Mouse (Mus musculus) embryonic stem cell, embryonic (primary cell): ENCODE results near the gene Rgl1.
"Not testable (repeated sequence)": the region's sequence is repeated elsewhere in the genome, so short reads cannot be mapped to it uniquely, and the experiment has no call there.

Source experiments
- CTCF ChIA-PET, 4 experiments: fragments of 300-600 bp in 2 of 4; fragments of 350-600 bp in 2 of 4; sonication (Branson Sonifier 250); formaldehyde crosslinking; loops; one replicate each; lab custom pipeline; 2022; ENCODE audit warnings: inconsistent platforms in 2 of 4; lab: Charles Lee
- POLR2A ChIA-PET, 4 experiments: fragments of 300-600 bp in 2 of 4; fragments of 350-600 bp in 2 of 4; sonication (Branson Sonifier 250); formaldehyde crosslinking; loops; one replicate each; lab custom pipeline; 2022; ENCODE audit warnings: antibody characterized with exemption in 4 of 4, inconsistent platforms in 1 of 4; lab: Charles Lee

Gene Rgl1

GRCm38 (mm10) chr1:152791269-152791668 is 25.1 kb upstream of the Rgl1 start:
- ChIA-PET CTCF (interaction anchor here (0.7 to 4.2 kb wide), 31 partner anchors 8 to 1171 kb away, joined by 3 to 45 read pairs (median 5); partner anchors contain the start of genes Ncf2 (in 2 of the 4), Arpc5 (in 1 of the 4) and Rgl1 (in 1 of the 4)), POLR2A (interaction anchor here (0.7 to 4.6 kb wide), 43 partner anchors 8 to 611 kb away, joined by 3 to 47 read pairs (median 6); partner anchors contain the start of genes Ncf2 (in 2 of the 4), Arpc5 (in 1 of the 4) and Rgl1 (in 1 of the 4))

GRCm38 (mm10) chr1:152790821-152791220 is 24.7 kb upstream of the Rgl1 start:
- CTCF ChIA-PET = interaction anchor here (0.6 to 4.2 kb wide), 86 partner anchors 9 to 1172 kb away, joined by 3 to 45 read pairs (median 4); partner anchors contain the start of genes Arpc5 (in 2 of the 4), Ncf2 (in 2 of the 4), Rgl1 (in 2 of the 4) and Npl (in 1 of the 4)
- POLR2A ChIA-PET = interaction anchor here (0.6 to 4.6 kb wide), 62 partner anchors 9 to 634 kb away, joined by 3 to 47 read pairs (median 4); partner anchors contain the start of genes Arpc5 (in 2 of the 4), Ncf2 (in 2 of the 4), Rgl1 (in 2 of the 4) and Shcbp1l (in 1 of the 4)

- ChIA-PET CTCF (interaction anchor here (0.5 to 4.2 kb wide), 106 partner anchors 9 to 1779 kb away, joined by 3 to 45 read pairs (median 4); partner anchors contain the start of genes Arpc5 (in 2 of the 4), Ncf2 (in 2 of the 4), Rgl1 (in 2 of the 4) and Npl (in 1 of the 4)), POLR2A (interaction anchor here (0.6 to 4.6 kb wide), 62 partner anchors 9 to 661 kb away, joined by 3 to 47 read pairs (median 4); partner anchors contain the start of genes Ncf2 (in 2 of the 4), Arpc5 (in 1 of the 4), Rgl1 (in 1 of the 4) and Shcbp1l (in 1 of the 4))
Observed at GRCm38 (mm10) chr1:152790254-152790653, 24.1 kb upstream of the Rgl1 start.

GRCm38 (mm10) chr1:152788121-152788660 is 22.0 kb upstream of the Rgl1 start:
- ChIA-PET POLR2A (interaction anchor here in 2 of 4 experiments (0.6 to 1.8 kb wide), 5 partner anchors 8 to 304 kb away, joined by 3 to 4 read pairs (median 3); partner anchors contain the start of genes Arpc5 (in 1 of the 2) and Rgl1 (in 1 of the 2)), CTCF (interaction anchor here in 3 of 4 experiments (0.8 to 1.9 kb wide), 5 partner anchors 9 to 45 kb away, joined by 3 to 8 read pairs (median 3); partner anchors contain the start of genes Arpc5 (in 1 of the 3) and Rgl1 (in 1 of the 3))

- CTCF ChIA-PET = interaction anchor here in 3 of 4 experiments (0.6 to 1.9 kb wide), 4 partner anchors 8 to 95 kb away, joined by 4 to 17 read pairs (median 9); no protein-coding TSS in a partner anchor
- POLR2A ChIA-PET = interaction anchor here in 2 of 4 experiments (0.7 to 1.8 kb wide), 4 partner anchors 9 to 129 kb away, joined by 3 to 4 read pairs (median 4); partner anchors contain the start of genes Arpc5 (in 1 of the 2) and Rgl1 (in 1 of the 2)
Observed at GRCm38 (mm10) chr1:152786953-152787352, 20.8 kb upstream of the Rgl1 start.

- POLR2A ChIA-PET = not testable (repeated sequence)
Observed at GRCm38 (mm10) chr1:152785446-152785845, 19.3 kb upstream of the Rgl1 start.

GRCm38 (mm10) chr1:152784620-152785019 is 18.5 kb upstream of the Rgl1 start:
- ChIA-PET POLR2A (no interaction called here), CTCF (interaction anchor here in 3 of 4 experiments (0.7 to 1.2 kb wide), 3 partner anchors 16 to 289 kb away, joined by 3 to 19 read pairs (median 5); no protein-coding TSS in a partner anchor)

More at GRCm38 (mm10) chr1:152785446-152785845, 19.3 kb upstream of the Rgl1 start:
- CTCF ChIA-PET = not testable (repeated sequence)

GRCm38 (mm10) chr1:152779071-152779737 is 13.1 kb upstream of the Rgl1 start:
- POLR2A ChIA-PET = interaction anchor here in 3 of 4 experiments (0.6 to 1.6 kb wide), 6 partner anchors 9 to 1167 kb away, joined by 3 to 6 read pairs (median 4); no protein-coding TSS in a partner anchor

GRCm38 (mm10) chr1:152774601-152775000 is 8.4 kb upstream of the Rgl1 start:
- POLR2A ChIA-PET = interaction anchor here in 1 of 4 experiments (1.3 kb wide), 1 partner anchor 98 kb away, joined by 3 read pairs; no protein-coding TSS in a partner anchor
- CTCF ChIA-PET = not testable (repeated sequence)

More at GRCm38 (mm10) chr1:152779071-152779737, 13.1 kb upstream of the Rgl1 start:
- CTCF ChIA-PET = interaction anchor here (0.5 to 2.0 kb wide), 31 partner anchors 9 to 955 kb away, joined by 3 to 16 read pairs (median 4); partner anchors contain the start of genes Arpc5 (in 1 of the 4), Rgl1 (in 1 of the 4) and Shcbp1l (in 1 of the 4)

- ChIA-PET POLR2A (interaction anchor here in 2 of 4 experiments (0.7 to 1.7 kb wide), 3 partner anchors 19 to 46 kb away, joined by 3 to 4 read pairs (median 4); partner anchors contain the start of gene Ncf2 (in 1 of the 2)), CTCF (interaction anchor here in 2 of 4 experiments (1.1 to 1.5 kb wide), 2 partner anchors 20 to 250 kb away, joined by 3 to 5 read pairs; no protein-coding TSS in a partner anchor)
Observed at GRCm38 (mm10) chr1:152771016-152771415, 4.9 kb upstream of the Rgl1 start.

GRCm38 (mm10) chr1:152767749-152768488 is 1.8 kb upstream of the Rgl1 start:
- ChIA-PET POLR2A (interaction anchor here (0.6 to 2.1 kb wide), 29 partner anchors 10 to 556 kb away, joined by 3 to 8 read pairs (median 3); partner anchors contain the start of gene Tsen15 (in 1 of the 4)), CTCF (interaction anchor here (0.5 to 3.7 kb wide), 50 partner anchors 9 to 949 kb away, joined by 3 to 22 read pairs (median 4); partner anchors contain the start of gene Ncf2 (in 1 of the 4))

- CTCF ChIA-PET = interaction anchor here (0.6 to 3.7 kb wide), 27 partner anchors 12 to 948 kb away, joined by 3 to 22 read pairs (median 5); partner anchors contain the start of gene Ncf2 (in 1 of the 4)
- POLR2A ChIA-PET = interaction anchor here (0.5 to 2.1 kb wide), 23 partner anchors 8 to 647 kb away, joined by 3 to 9 read pairs (median 3); no protein-coding TSS in a partner anchor
Observed at GRCm38 (mm10) chr1:152766804-152767748, 925 bp upstream of the Rgl1 start.

GRCm38 (mm10) chr1:152761791-152762190 is 4.4 kb downstream of the Rgl1 start:
- CTCF ChIA-PET = no interaction called here

GRCm38 (mm10) chr1:152750312-152750965 is 15.7 kb downstream of the Rgl1 start, which contains the start of gene Apobec4:
Gene Apobec4, plus strand, starts transcription at chr1:152750551.
- CTCF ChIA-PET = interaction anchor here in 1 of 4 experiments (1.6 kb wide), 1 partner anchor 230 kb away, joined by 4 read pairs; no protein-coding TSS in a partner anchor
- POLR2A ChIA-PET = interaction anchor here in 1 of 4 experiments (0.6 kb wide), 1 partner anchor 221 kb away, joined by 3 read pairs; no protein-coding TSS in a partner anchor

More at GRCm38 (mm10) chr1:152761791-152762190, 4.4 kb downstream of the Rgl1 start:
- POLR2A ChIA-PET = interaction anchor here in 1 of 4 experiments (1.3 kb wide), 1 partner anchor 166 kb away, joined by 3 read pairs; no protein-coding TSS in a partner anchor

GRCm38 (mm10) chr1:152749276-152749675 is 16.9 kb downstream of the Rgl1 start:
- ChIA-PET CTCF (interaction anchor here in 2 of 4 experiments (1.0 to 1.6 kb wide), 2 partner anchors 18 to 229 kb away, joined by 3 to 4 read pairs; no protein-coding TSS in a partner anchor), POLR2A (interaction anchor here in 2 of 4 experiments (0.6 to 1.4 kb wide), 3 partner anchors 15 to 396 kb away, joined by 3 to 4 read pairs (median 3); no protein-coding TSS in a partner anchor)
